Mouse (Mus musculus) right cerebral cortex, postnatal 10 days (tissue): ENCODE results near the gene Pde4d.

ENCODE experiments used
- DNase-seq, 2 experiments: peaks; one replicate each; pipeline ENCODE4 v3.0.0; 2021; ENCODE audit warnings: low spot score in 2 of 2

The Pde4d gene

DNA sequence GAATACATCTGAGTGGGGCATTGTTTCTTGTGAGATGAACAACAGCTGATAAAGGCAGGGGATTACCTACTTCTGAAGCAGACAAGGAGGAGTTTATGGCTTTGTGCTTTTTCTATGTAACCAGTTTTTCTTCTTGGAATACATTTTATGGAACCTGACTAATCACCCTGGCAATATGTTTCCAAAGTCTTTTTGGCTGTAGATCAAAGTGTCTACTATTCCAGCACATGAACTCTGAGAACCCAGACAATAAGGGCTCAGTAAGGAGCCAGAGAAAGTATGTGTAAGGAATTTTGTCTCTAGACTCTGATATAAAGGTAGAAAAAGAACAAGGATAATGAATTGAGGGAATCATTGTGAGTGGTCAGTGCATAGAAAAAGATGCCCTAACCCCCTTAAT is 40.1 kb downstream of the Pde4d start:
- DNase-seq: no peak

GRCm38 (mm10) chr13:108490872-108491271 is 41.1 kb downstream of the Pde4d start:
- no peak for DNase-seq

- no peak for DNase-seq
Measured at GRCm38 (mm10) chr13:108492886-108493285, 43.1 kb downstream of the Pde4d start.

DNA sequence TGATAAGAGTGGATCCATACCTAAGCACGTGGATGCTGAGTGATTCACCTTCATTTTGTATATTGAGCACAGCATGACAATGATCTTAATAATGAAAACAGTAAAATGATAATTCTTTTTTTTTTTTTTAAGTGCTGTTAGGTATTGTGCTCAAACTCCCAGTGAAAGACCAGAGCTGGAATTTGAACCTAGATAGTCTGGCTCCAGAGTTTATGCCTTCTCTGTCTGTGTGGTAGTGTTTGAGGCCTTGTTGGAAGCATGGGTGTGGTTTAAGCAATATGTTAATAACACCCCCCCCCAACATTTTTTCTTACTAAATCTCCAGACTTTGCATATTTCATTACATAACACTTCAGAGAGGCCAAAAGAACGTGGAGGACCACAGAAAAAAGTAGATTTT is 44.6 kb downstream of the Pde4d start:
- DNase-seq: no peak

GRCm38 (mm10) chr13:108497768-108498167 is 48.0 kb downstream of the Pde4d start:
- DNase-seq: no peak

DNA sequence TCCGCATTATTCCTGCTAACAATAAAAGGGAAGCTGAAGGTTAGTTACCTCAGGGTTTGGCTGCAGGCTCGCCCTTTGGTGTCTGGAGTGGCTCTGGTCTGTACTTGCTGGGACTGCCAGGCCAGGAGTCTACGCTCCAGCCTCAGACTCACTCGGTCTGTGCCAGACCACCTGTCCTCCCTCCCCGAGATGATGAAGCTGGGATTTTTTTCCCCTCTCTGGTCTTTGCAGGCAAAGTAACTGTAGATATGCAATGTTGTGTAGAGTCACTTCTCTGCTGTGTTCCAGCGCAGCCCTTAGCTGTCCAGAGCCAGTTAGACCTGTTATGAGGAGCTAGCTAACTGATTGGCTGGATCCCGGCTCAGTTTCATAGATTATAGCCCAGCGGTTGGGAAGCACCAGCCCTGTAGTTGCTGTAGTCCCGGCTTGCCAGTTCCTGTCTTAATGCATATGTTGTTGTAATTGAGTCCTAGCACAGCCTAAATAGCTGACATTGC is 48.5 kb downstream of the Pde4d start:
- peak in 1 of 2 experiments; percentile 19 for DNase-seq

- DNase-seq: no peak
Measured at GRCm38 (mm10) chr13:108498773-108499313, 49.1 kb downstream of the Pde4d start.

DNA sequence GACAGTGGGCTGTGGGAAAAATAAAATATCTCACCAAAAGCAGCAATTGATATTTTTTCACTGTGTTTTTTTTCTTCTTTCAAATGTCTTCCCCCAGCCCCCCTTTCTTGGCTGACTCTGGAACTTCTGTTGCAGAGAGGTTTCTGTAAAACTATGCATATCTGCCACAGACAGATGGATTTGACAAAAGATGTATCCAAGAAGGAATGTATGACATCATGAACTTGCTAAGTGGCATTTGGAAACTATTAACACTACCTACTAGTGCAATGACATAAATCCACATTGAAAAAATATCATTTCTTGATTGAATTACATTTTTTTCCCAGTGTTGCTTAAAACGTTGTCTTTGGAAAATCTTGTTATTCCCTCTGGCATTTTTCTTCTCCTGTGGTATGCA is 51.6 kb downstream of the Pde4d start:
- no peak for DNase-seq

DNA sequence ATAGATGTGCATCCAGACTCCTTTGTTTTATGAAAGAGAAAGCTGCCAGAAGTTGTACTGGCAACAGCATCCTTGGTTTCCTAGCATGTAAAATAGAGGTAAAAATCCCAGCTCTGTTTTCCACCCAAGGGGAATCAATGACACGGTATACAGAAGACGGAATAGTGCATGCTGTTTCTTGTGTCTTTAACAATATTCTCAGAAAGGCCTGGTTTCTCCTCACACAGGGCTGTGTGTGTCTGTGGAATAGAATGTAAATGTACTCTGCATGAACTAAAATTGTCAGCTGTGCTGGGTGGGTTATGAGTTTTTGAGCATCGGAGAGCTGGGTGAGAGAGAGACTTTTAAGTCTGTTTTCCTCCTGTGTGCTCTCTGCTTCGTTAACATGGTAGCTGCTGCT is 74.8 kb downstream of the Pde4d start:
- DNase-seq: no peak

DNA sequence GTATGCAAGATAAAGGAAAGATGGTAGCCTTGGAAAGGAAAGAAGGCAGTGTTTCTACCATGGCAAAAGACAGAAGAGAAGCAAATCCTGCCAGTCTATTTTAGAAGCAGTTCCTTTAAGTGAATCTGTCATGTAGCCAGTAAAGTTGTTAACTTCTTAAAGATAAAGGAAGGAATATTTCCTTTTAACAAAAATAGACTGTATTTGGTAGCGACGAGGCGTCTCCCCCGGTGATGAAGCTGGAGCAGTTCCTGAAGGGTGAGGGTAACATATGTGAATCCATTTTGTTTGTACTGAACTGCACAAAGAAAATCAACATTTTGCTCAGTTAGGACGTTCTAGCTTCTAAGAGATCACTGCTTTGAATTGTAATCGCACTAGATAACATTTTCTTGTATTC is 75.2 kb downstream of the Pde4d start:
- DNase-seq: peak in 1 of 2 experiments; percentile 27

GRCm38 (mm10) chr13:108526258-108527007 is 76.7 kb downstream of the Pde4d start:
- DNase-seq: no peak

- DNase-seq: peak; percentile 28 to 37
Measured at GRCm38 (mm10) chr13:108527090-108527770, 77.5 kb downstream of the Pde4d start.

GRCm38 (mm10) chr13:108528343-108528742 is 78.6 kb downstream of the Pde4d start:
- DNase-seq: no peak

GRCm38 (mm10) chr13:108532875-108533274 is 83.1 kb downstream of the Pde4d start:
- DNase-seq: no peak

GRCm38 (mm10) chr13:108536436-108536835 is 86.7 kb downstream of the Pde4d start:
- no peak for DNase-seq

GRCm38 (mm10) chr13:108536951-108537350 is 87.2 kb downstream of the Pde4d start:
- DNase-seq: no peak

- no peak for DNase-seq
Measured at GRCm38 (mm10) chr13:108538760-108539369, 89.1 kb downstream of the Pde4d start.

DNA sequence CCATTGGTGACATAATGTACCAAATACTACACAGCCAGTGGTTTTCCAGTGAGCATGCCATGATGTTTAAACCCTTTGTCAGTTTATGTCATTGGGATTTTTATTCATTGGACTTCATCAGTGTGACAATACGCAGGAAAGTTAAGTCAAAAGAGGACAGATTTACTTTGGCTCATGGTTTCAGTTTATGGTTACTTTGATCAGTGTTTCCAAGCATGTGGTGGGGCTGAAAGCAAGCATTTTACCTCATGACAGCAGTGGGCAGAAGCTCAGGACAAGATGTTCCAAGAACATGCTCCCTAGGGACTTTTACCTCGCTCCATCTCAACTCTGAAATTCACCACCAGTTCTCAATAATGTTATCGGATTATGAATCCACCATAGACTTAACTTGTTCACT is 91.7 kb downstream of the Pde4d start:
- DNase-seq: no peak

GRCm38 (mm10) chr13:108542342-108542761 is 92.6 kb downstream of the Pde4d start:
- DNase-seq: peak; percentile 52 to 63

DNA sequence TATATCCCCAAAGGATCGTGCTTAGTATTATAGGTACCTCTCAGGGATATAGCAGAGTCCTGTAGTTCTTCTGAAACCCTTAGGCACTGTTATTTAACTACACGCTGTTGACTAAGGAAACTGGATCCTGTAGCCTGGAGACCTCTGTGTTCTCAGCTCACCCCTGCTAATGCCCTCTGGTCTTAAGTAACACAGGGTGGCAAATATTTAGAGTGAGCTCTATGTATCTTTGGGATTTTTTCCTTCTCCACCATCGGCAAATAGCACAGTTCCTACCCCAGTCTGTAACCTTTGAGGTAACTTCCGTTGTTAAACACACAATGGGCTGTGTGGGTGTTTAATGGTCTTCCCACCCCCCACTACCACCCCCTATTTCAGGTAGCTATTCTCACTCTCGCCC is 102.5 kb downstream of the Pde4d start:
- no peak for DNase-seq

GRCm38 (mm10) chr13:108552995-108553394 is 103.2 kb downstream of the Pde4d start:
- no peak for DNase-seq

GRCm38 (mm10) chr13:108554901-108555300 is 105.2 kb downstream of the Pde4d start:
- DNase-seq: no peak
